Mouse (Mus musculus) spleen, postnatal 14 days (tissue): ENCODE measurements around the gene Slc29a3.
"Not testable (repeated sequence)": the region's sequence is repeated elsewhere in the genome, so short reads cannot be mapped to it uniquely, and the experiment has no call there.

Source experiments
- DNase-seq, 2 experiments: peaks; one replicate each; pipeline ENCODE4 v3.0.0; 2021 to 2022; ENCODE audit warnings: low spot score in 2 of 2

Gene Slc29a3

GRCm38 (mm10) chr10:60726896-60727295 lies 25.7 kb downstream of the Slc29a3 start:
- DNase-seq, result no peak

DNA sequence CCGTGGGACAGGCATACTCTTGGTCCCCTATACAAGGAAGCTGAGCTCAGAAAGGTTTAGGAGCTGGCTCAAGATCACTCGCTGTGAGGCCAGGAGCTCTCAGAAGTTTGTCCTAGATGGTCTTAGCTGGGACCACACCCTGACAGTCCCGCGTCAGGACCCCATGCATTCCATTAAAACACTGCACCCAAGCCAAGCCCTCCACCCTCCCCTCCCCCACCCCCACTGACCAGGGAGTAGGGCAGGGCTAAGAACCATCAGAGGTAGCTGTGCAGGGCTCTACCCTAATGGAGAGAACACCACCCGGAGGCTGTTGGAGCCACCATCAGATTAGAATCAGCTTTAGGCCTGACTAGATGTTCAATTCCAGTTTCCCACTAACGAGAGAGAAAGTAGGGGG lies 28.1 kb downstream of the Slc29a3 start:
- no peak for DNase-seq

DNA sequence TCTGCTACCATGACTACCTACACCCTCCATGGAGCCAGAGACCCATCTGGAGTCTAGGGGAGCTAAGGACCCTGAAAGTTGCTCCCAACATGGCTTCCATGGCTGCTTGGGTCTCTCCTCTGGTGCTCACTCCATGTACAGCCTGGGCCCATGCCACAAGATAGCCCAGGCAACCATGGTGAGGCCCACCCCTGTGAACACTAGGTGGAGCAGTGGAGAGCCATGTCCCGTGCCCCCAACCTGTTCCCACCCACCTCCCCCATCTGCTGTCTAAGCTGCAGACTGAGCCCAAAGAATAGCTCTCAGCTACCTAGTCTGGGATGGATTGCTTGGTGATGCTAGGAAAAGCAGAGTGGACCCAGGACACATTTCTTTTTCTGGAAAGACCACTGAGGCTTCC lies 29.2 kb downstream of the Slc29a3 start:
- no peak for DNase-seq

DNA sequence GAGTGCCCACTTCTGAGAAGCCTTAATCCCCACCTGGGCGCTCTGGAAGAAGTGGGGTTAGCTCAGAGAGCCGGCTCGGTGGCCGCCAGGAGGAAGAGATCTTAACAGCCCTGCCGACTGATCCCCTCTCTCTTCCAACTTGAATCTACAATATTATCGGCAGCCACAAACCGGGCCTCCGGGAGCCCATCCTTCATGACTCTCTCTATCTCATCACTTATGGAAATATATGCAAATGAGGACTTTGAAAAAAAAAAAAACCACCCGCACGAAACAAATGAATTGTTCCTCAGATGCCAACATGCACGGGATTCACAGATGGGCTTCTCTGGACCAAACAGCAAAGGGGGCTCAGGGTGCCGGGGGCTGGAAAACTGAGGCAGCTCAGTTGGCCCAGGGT lies 31.0 kb downstream of the Slc29a3 start:
- DNase-seq, result no peak

DNA sequence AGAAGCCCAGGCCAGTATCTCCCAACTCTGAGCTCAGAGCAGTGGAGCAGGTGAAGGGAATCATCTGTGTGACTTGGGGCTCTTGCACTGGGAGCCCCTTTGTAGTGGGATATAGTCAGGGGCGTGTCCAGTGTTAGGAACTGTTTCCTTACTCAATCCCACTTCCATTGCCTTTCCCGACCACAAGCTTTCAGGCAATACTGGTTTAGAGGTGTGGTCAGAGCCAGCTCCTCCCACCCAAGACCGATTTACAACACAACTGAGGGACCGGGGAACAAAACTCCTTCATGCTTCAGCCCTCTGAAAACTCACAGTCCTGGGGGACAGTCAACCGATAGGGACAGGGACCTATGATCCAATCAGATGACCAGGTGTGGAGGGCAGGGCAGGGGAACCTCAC lies 32.1 kb downstream of the Slc29a3 start:
- DNase-seq, result no peak

DNA sequence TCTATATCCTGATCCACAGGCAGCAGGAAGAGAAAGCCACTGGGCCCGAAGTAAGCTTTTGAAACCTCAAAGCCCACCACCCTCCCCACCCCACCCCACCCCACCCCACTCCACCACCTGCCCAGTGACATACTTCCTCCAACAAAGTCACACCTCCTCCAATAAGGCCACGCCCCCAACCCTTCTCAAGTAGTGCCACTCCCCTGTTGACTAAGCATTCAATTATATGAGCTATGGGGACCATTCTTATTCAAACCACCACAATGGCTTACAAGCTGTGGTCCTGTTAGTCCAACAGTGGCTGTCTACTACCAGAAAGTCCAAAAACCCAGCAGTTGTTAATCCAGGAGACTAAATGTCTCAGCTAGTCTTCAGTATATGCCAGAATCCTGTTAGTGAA lies 34.1 kb downstream of the Slc29a3 start:
- no peak for DNase-seq

- no peak for DNase-seq
These were observed 36.1 kb downstream of the Slc29a3 start for GRCm38 (mm10) chr10:60716449-60716848.

GRCm38 (mm10) chr10:60712299-60712698 lies 40.3 kb downstream of the Slc29a3 start:
- not testable (repeated sequence) for DNase-seq

GRCm38 (mm10) chr10:60708837-60709236 lies 43.8 kb downstream of the Slc29a3 start:
- DNase-seq, result no peak

- no peak for DNase-seq
These were observed 46.3 kb downstream of the Slc29a3 start for GRCm38 (mm10) chr10:60706268-60706667.

DNA sequence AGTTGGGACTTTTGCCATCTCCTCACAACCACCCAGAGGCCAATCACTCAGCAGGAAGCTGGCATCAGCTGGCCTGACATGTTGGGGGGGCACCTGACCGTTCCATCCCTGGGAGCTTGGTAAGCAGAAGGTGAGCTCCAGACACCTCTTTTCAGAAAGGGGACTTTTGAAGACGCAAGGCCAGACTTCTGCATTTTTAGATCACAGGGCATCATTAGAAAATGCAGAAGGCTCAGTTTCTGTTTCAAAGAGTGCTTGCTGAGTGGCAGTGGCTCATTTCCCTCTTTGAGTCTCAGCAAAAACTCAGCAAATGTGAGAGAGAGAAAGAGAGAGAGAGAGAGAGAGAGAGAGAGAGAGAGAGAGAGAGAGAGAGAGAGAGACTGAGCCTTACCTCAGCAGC lies 47.5 kb downstream of the Slc29a3 start:
- DNase-seq, result no peak

- peak in 1 of 2 experiments; percentile 29 for DNase-seq
These were observed 54.8 kb downstream of the Slc29a3 start for GRCm38 (mm10) chr10:60697775-60698174.

GRCm38 (mm10) chr10:60696975-60697374 lies 55.6 kb downstream of the Slc29a3 start:
- peak; percentile 52 to 73 for DNase-seq

GRCm38 (mm10) chr10:60696390-60696789 lies 56.2 kb downstream of the Slc29a3 start, which contains the start of gene Cdh23:
Cdh23 (minus strand) TSS chr10:60696490.
- DNase-seq, result no peak

GRCm38 (mm10) chr10:60691671-60692390 lies 60.8 kb downstream of the Slc29a3 start:
- DNase-seq, result no peak

GRCm38 (mm10) chr10:60690960-60691359 lies 61.6 kb downstream of the Slc29a3 start:
- DNase-seq, result no peak

- DNase-seq, result no peak
These were observed 63.2 kb downstream of the Slc29a3 start for GRCm38 (mm10) chr10:60689396-60689795.

- DNase-seq, result no peak
These were observed 65.4 kb downstream of the Slc29a3 start for GRCm38 (mm10) chr10:60687011-60687776.

GRCm38 (mm10) chr10:60686641-60686975 lies 66.0 kb downstream of the Slc29a3 start:
- DNase-seq, result no peak

DNA sequence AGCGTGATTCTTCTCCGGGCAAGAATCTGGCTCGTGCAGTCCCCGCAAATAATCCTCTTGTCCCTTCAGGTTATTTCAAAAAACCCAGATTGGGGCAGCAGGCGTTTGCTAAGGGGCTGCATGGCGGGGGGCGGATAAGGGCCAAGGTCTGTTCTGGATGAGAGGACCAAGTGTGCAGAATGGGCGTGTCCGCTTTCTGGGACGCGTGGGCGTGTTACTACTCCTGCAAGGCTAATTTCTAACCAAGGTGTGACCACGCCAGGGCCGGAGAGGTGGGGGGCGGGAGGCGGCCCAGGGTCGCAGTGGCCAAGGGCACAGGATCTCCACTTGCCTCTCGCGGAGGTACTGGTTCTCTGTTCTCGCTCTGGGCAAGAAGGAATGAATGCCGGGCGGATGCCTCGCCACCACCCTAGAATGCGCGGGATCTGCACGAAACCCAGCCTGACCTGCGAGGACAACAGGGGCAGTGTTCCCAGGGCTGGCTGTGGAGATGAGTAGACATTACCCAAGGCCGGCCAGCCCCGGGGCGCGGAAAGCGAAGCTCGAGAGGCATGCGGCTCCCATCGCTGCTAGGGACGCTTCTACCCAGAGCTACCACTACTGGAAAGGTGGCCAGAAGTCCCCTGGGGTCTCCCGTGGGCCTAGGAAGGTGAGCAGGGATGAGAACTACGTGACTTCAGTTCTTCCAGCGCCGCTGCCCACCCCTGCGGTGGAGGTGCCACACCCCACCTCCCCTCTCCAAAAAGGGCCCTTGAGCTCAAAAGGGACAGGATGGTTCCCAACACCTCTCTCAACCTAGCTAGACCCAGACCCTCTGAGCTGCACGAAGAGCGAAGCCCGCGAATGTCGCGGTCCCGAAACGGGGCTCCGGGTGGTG lies 66.6 kb downstream of the Slc29a3 start:
- DNase-seq, result no peak

- DNase-seq, result no peak
These were observed 73.7 kb downstream of the Slc29a3 start for GRCm38 (mm10) chr10:60678926-60679325.

DNA sequence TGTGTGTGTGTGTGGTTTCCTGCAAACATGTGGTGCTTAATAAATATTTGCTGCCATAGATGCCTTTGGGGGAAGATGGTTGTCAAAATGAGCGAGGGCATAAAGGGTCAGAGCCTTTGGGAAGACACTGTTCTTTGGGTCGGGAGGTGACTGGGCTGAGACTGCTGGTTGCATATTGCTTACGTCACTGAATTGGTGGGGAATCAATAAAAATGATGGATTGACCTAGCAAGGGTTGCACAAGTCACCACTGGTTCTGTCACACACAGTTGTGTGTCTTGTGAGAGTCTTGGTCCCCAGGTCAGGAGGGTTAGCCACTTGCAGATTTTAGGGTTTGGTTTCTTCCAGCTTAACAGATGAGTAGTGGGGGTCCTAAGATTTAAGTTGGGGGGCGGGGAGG lies 75.3 kb downstream of the Slc29a3 start:
- DNase-seq, result no peak
